Mouse (Mus musculus): Measurements from ENCODE around the gene Ttc7. TPM values are rescaled to one million over a fixed set of nuclear protein-coding genes. Genes with fewer than 3 reads are reported as not detected.
A peak's percentile ranks its signal among the peaks of the same experiment; 100 is the strongest.

The Ttc7 gene
- polyA plus RNA-seq, 1 experiment from 2014 or later, result 3.4 TPM

GRCm38 (mm10) chr17:87397088-87397487 is 114.4 kb downstream of the Ttc7 start:
- WGBS, result 83% methylated on average over 11 of the region's 11 CpGs
- no peak overlapping the region for H3K27ac ChIP-seq (ENCODE audit: low read length)
- ATAC-seq, result no peak
- no peaks in the 10 kb centered on the region for H3K36me3 ChIP-seq (ENCODE audit: control insufficient read depth, insufficient read depth)
- H3K4me1 ChIP-seq (replicated peaks; ENCODE audit: control insufficient read depth, insufficient read depth, low read length), result no peaks in the 10 kb centered on the region
- H3K4me2 ChIP-seq (ENCODE audit: low read length), result no peak overlapping the region
- H3K9ac ChIP-seq (replicated peaks; ENCODE audit: low read depth, low read length), result no peak overlapping the region
- no peak overlapping the region for H3K4me3 ChIP-seq (replicated peaks; ENCODE audit: low read length)
- no peaks in the 10 kb centered on the region for H3K27me3 ChIP-seq (replicated peaks; ENCODE audit: control insufficient read depth, insufficient read depth, low read length)
- no peaks in the 10 kb centered on the region for H3K9me3 ChIP-seq (ENCODE audit: control insufficient read depth, low read length)

GRCm38 (mm10) chr17:87402444-87402843 is 119.8 kb downstream of the Ttc7 start:
- Histone ChIP-seq H3K9me3 (ENCODE audit: control insufficient read depth, low read length) (no peaks in the 10 kb centered on the region), H3K4me3 (replicated peaks; ENCODE audit: low read length) (no peak overlapping the region), H3K4me1 (replicated peaks; ENCODE audit: control insufficient read depth, insufficient read depth, low read length) (no peaks in the 10 kb centered on the region), H3K4me2 (ENCODE audit: low read length) (no peak overlapping the region), H3K27ac (ENCODE audit: low read length) (no peak overlapping the region), H3K9ac (replicated peaks; ENCODE audit: low read depth, low read length) (no peak overlapping the region), H3K36me3 (ENCODE audit: control insufficient read depth, insufficient read depth) (no peaks in the 10 kb centered on the region), H3K27me3 (replicated peaks; ENCODE audit: control insufficient read depth, insufficient read depth, low read length) (no peaks in the 10 kb centered on the region)
- no peak for ATAC-seq
- WGBS, result 92% methylated on average over 11 of the region's 11 CpGs

- Histone ChIP-seq H3K9ac (replicated peaks; ENCODE audit: low read depth, low read length) (no peak overlapping the region), H3K4me3 (replicated peaks; ENCODE audit: low read length) (no peak overlapping the region), H3K27ac (ENCODE audit: low read length) (no peak overlapping the region), H3K4me2 (ENCODE audit: low read length) (no peak overlapping the region), H3K27me3 (replicated peaks; ENCODE audit: control insufficient read depth, insufficient read depth, low read length) (no peaks in the 10 kb centered on the region), H3K36me3 (ENCODE audit: control insufficient read depth, insufficient read depth) (no peaks in the 10 kb centered on the region), H3K9me3 (ENCODE audit: control insufficient read depth, low read length) (no peaks in the 10 kb centered on the region), H3K4me1 (replicated peaks; ENCODE audit: control insufficient read depth, insufficient read depth, low read length) (no peaks in the 10 kb centered on the region)
- 77% methylated on average over 4 of the region's 4 CpGs for WGBS
- ATAC-seq, result no peak
Observed at GRCm38 (mm10) chr17:87403462-87403861, 120.8 kb downstream of the Ttc7 start.

- 72% methylated on average over 11 of the region's 11 CpGs for WGBS
- no peak overlapping the region for H3K9ac ChIP-seq (replicated peaks; ENCODE audit: low read depth, low read length)
Observed at GRCm38 (mm10) chr17:87405576-87405975, 122.9 kb downstream of the Ttc7 start.

GRCm38 (mm10) chr17:87406646-87407045 is 124.0 kb downstream of the Ttc7 start:
- no peaks in the 10 kb centered on the region for H3K27me3 ChIP-seq (replicated peaks; ENCODE audit: control insufficient read depth, insufficient read depth, low read length)
- no peak for ATAC-seq
- no peak overlapping the region for H3K9ac ChIP-seq (replicated peaks; ENCODE audit: low read depth, low read length)
- WGBS, result 73% methylated on average over 4 of the region's 4 CpGs
- no peak overlapping the region for H3K4me2 ChIP-seq (ENCODE audit: low read length)
- H3K27ac ChIP-seq (ENCODE audit: low read length), result no peak overlapping the region
- H3K36me3 ChIP-seq (ENCODE audit: control insufficient read depth, insufficient read depth), result no peaks in the 10 kb centered on the region
- H3K9me3 ChIP-seq (ENCODE audit: control insufficient read depth, low read length), result no peaks in the 10 kb centered on the region
- H3K4me3 ChIP-seq (replicated peaks; ENCODE audit: low read length), result no peak overlapping the region
- H3K4me1 ChIP-seq (replicated peaks; ENCODE audit: control insufficient read depth, insufficient read depth, low read length), result no peaks in the 10 kb centered on the region

More at GRCm38 (mm10) chr17:87405576-87405975, 122.9 kb downstream of the Ttc7 start:
- no peak for ATAC-seq
- H3K36me3 ChIP-seq (ENCODE audit: control insufficient read depth, insufficient read depth), result no peaks in the 10 kb centered on the region
- no peak overlapping the region for H3K4me3 ChIP-seq (replicated peaks; ENCODE audit: low read length)
- H3K27me3 ChIP-seq (replicated peaks; ENCODE audit: control insufficient read depth, insufficient read depth, low read length), result no peaks in the 10 kb centered on the region
- H3K4me2 ChIP-seq (ENCODE audit: low read length), result no peak overlapping the region
- no peak overlapping the region for H3K27ac ChIP-seq (ENCODE audit: low read length)
- H3K9me3 ChIP-seq (ENCODE audit: control insufficient read depth, low read length), result no peaks in the 10 kb centered on the region
- H3K4me1 ChIP-seq (replicated peaks; ENCODE audit: control insufficient read depth, insufficient read depth, low read length), result no peaks in the 10 kb centered on the region

GRCm38 (mm10) chr17:87418082-87418481 is 135.4 kb downstream of the Ttc7 start:
- no peak overlapping the region for H3K4me2 ChIP-seq (ENCODE audit: low read length)
- H3K9me3 ChIP-seq (ENCODE audit: control insufficient read depth, low read length), result no peaks in the 10 kb centered on the region
- H3K4me3 ChIP-seq (replicated peaks; ENCODE audit: low read length), result no peak overlapping the region
- H3K27me3 ChIP-seq (replicated peaks; ENCODE audit: control insufficient read depth, insufficient read depth, low read length), result no peaks in the 10 kb centered on the region
- no peak for ATAC-seq
- H3K9ac ChIP-seq (replicated peaks; ENCODE audit: low read depth, low read length), result no peak overlapping the region
- no peaks in the 10 kb centered on the region for H3K36me3 ChIP-seq (ENCODE audit: control insufficient read depth, insufficient read depth)
- WGBS, result 71% methylated on average over 7 of the region's 7 CpGs
- H3K4me1 ChIP-seq (replicated peaks; ENCODE audit: control insufficient read depth, insufficient read depth, low read length), result no peaks in the 10 kb centered on the region
- no peak overlapping the region for H3K27ac ChIP-seq (ENCODE audit: low read length)

- Histone ChIP-seq H3K9me3 (ENCODE audit: control insufficient read depth, low read length) (no peaks in the 10 kb centered on the region), H3K27me3 (replicated peaks; ENCODE audit: control insufficient read depth, insufficient read depth, low read length) (no peaks in the 10 kb centered on the region), H3K4me1 (replicated peaks; ENCODE audit: control insufficient read depth, insufficient read depth, low read length) (no peaks in the 10 kb centered on the region), H3K4me2 (ENCODE audit: low read length) (no peak within 1 kb of the TSS), H3K36me3 (ENCODE audit: control insufficient read depth, insufficient read depth) (peaks cover 17% of the 10 kb centered on the region), H3K27ac (ENCODE audit: low read length) (no peak within 1 kb of the TSS), H3K9ac (replicated peaks; ENCODE audit: low read depth, low read length) (0 out of 2 replicates have a peak within 1 kb of the TSS, but pooled peaks have one; percentile 4), H3K4me3 (replicated peaks; ENCODE audit: low read length) (no peak within 1 kb of the TSS)
- 53% methylated on average over 24 of the region's 24 CpGs for WGBS
- peak; percentile 23; the same call in 1 of the 2 replicates for ATAC-seq
Observed at GRCm38 (mm10) chr17:87427511-87427910, 144.8 kb downstream of the Ttc7 start, which contains the start of gene Stpg4. TSS of gene Stpg4 (minus strand) at chr17:87427741.

- no peaks in the 10 kb centered on the region for H3K9me3 ChIP-seq (ENCODE audit: control insufficient read depth, low read length)
- H3K27me3 ChIP-seq (replicated peaks; ENCODE audit: control insufficient read depth, insufficient read depth, low read length), result no peaks in the 10 kb centered on the region
- no peak for ATAC-seq
- no peaks in the 10 kb centered on the region for H3K4me1 ChIP-seq (replicated peaks; ENCODE audit: control insufficient read depth, insufficient read depth, low read length)
- H3K4me2 ChIP-seq (ENCODE audit: low read length), result no peak overlapping the region
- no peak overlapping the region for H3K4me3 ChIP-seq (replicated peaks; ENCODE audit: low read length)
- H3K9ac ChIP-seq (replicated peaks; ENCODE audit: low read depth, low read length), result no peak overlapping the region
- WGBS, result 91% methylated on average over 3 of the region's 3 CpGs
- H3K27ac ChIP-seq (ENCODE audit: low read length), result no peak overlapping the region
- peaks cover 27% of the 10 kb centered on the region for H3K36me3 ChIP-seq (ENCODE audit: control insufficient read depth, insufficient read depth)
Observed at GRCm38 (mm10) chr17:87429431-87429830, 146.7 kb downstream of the Ttc7 start.

Measured in forebrain, embryonic 16.5 days (tissue).